16 mouse cellular contexts compared by ENCODE assay signal in genomic region chr5:75936223-75936622, GRCm38 (mm10). TPM values are rescaled to one million over a fixed set of nuclear protein-coding genes. Genes with fewer than 3 reads are reported as not detected.
"Had no signal": no experiment of that assay in that cellular context is flagged by ENCODE, and none has a peak within 500 bp of the region (broad histone marks: within the 10 kb centered on the region; RNA-seq: fewer than 3 reads in every experiment).

No protein-coding gene starts in this region.

- H3K9ac ChIP-seq: liver, postnatal 0 days; lung, embryonic 15.5 days; midbrain, embryonic 12.5 days; neural tube, embryonic 12.5 days; stomach, embryonic 15.5 days had no signal

- H3K4me2 ChIP-seq: lung, embryonic 15.5 days; midbrain, embryonic 12.5 days; neural tube, embryonic 12.5 days; stomach, embryonic 15.5 days had no signal

- ATAC-seq: liver, postnatal 0 days had no signal

- H3K4me3 ChIP-seq: lung, embryonic 15.5 days; megakaryocyte, embryonic 14.5 days; midbrain, embryonic 12.5 days; neural tube, embryonic 12.5 days; stomach, embryonic 15.5 days had no signal

- H3K27me3 ChIP-seq: lung, embryonic 15.5 days; neural tube, embryonic 12.5 days; stomach, embryonic 15.5 days had no signal

- DNase-seq: liver, postnatal 0 days; lung, adult 2 months; lung, postnatal 10 days; midbrain, embryonic 14.5 days; right cerebral cortex, postnatal 14 days; thymus, adult 2 months; thymus, postnatal 25 days; thymus, postnatal 4 days had no signal

- H3K4me1 ChIP-seq: neural tube, embryonic 12.5 days had no signal

- H3K27ac ChIP-seq: lung, embryonic 15.5 days; macrophage; midbrain, embryonic 12.5 days; neural tube, embryonic 12.5 days; stomach, embryonic 15.5 days; stomach, postnatal 0 days had no signal

- H3K36me3 ChIP-seq: lung, embryonic 15.5 days; midbrain, embryonic 12.5 days; neural tube, embryonic 12.5 days; stomach, embryonic 15.5 days had no signal

- H3K9me3 ChIP-seq: lung, embryonic 15.5 days; megakaryocyte, embryonic 14.5 days; midbrain, embryonic 12.5 days; neural tube, embryonic 12.5 days; stomach, embryonic 15.5 days had no signal

RNA-seq across cellular contexts. Expression of gene Kdr, which starts 42.0 kb away (rescaled TPM):
- total RNA-seq: monocyte, adult 5-6 weeks had no signal
